Mouse (Mus musculus): ENCODE data around the gene Rbm18.
"Not testable (repeated sequence)": the region's sequence is repeated elsewhere in the genome, so short reads cannot be mapped to it uniquely, and the experiment has no call there.

Gene Rbm18

GRCm38 (mm10) chr2:36136300-36136941, at the start of gene Rbm18, which contains the start of gene Mrrf:
Rbm18 (minus strand) TSS chr2:36136773.
Mrrf (plus strand) TSS chr2:36136389.
- peak; percentile 85 for DNase-seq (ENCODE audit: low spot score)

DNA sequence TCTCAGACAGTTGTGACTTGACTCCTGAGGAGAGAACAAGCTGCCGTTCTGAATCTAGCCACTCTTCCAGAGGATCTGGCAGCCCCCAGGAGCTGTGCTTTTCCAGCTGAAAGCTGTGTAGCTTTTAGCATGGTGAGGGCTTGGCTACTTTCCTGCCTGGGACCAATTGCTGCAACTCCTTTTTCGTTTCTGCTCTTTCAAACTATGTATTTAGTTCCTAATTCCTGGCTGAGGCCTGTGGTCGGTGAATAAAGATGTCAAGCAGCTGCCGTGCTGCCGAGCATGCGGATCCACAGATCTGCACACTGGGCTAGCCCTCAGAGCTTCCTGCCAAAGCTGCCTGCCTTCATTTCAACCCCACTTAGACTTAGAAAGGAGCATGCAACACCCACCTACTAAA, 48.3 kb upstream of the Rbm18 start:
- no peak for DNase-seq (ENCODE audit: low spot score)

- DNase-seq (ENCODE audit: low spot score), result no peak
Measured at GRCm38 (mm10) chr2:36184192-36184591, 47.6 kb upstream of the Rbm18 start.

GRCm38 (mm10) chr2:36183278-36183677, 46.7 kb upstream of the Rbm18 start:
- no peak for DNase-seq (ENCODE audit: low spot score)

GRCm38 (mm10) chr2:36181587-36182368, 45.2 kb upstream of the Rbm18 start:
- not testable (repeated sequence) for DNase-seq (ENCODE audit: low spot score)

DNA sequence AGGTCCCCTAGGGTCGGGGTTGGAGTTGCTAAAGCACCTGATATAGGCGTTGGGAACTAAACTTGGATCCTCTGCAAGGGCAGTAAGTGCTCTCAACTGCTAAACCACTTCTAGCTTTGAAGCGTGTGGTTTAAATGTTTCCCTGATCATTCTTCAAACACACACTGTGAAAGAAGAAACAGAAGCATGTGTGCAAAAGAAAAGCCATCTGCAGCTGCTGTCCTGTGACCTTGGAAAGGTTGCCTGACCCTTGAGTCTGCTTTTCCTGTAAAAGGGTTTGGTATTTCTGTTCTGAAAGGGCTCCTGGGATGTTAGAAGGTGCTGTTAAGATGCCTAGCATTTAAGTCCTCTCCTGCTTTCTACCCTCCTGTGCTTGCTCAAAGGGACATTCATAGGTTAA, 42.9 kb upstream of the Rbm18 start:
- DNase-seq (ENCODE audit: low spot score), result no peak

DNA sequence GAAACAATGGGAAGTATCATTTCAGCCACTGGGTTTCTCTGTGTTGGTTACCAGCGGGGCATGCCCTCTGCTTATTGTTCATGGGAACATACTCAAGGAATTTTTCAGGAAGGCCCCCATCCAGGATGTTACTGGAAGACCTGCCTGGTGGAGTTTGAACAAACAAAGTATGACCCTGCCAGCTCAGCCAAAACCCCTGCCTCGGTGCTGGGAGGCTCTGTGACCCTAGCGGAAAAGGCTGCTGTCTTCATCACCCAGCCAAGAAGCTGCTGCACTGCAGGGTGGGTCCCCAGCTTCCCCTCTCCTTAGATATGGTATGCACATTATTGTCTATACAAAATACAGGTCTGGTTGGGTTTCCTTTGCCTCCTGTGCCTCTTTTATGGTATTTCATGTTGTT, 36.0 kb upstream of the Rbm18 start:
- no peak for DNase-seq (ENCODE audit: low spot score)

DNA sequence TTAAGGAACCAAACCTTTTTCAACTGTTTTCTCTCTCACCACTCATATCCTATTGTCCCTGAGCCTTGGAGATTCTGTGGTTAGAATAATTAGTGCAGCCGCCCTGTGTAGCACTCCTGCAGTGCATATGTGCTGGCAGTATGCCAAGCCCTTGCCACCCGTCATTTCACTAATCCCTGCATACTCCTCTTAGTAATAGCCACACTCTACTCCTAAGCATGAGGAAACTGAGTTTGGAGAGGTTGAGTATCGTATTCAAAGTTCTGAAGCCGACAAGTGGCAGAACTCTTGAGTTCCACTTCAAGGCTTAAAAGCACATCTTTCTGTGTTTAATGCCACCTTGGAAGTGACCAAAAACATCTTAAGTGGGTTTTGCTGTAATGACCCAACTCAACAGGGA, 35.6 kb upstream of the Rbm18 start:
- no peak for DNase-seq (ENCODE audit: low spot score)

DNA sequence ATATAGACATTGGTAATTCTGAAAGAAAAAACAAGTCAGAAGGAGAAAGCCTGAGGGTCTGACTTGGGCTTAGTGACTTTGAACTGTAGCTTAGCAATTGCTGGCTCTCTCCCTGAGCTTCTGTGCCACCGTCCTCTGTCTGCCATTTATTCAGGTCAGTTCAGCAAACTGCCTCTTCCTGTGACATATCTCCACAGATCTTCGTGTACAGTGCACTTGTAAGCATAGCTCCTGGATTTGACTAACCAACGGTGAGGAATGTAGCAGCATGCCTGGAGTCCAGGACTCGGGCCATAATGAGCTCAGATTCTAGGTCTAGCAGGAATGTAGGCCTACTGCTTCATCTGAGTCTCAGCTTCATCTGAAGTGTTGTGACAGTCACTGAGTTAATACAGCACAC, 32.6 kb upstream of the Rbm18 start:
- DNase-seq (ENCODE audit: low spot score), result no peak

- no peak for DNase-seq (ENCODE audit: low spot score)
Measured at GRCm38 (mm10) chr2:36167990-36168618, 31.5 kb upstream of the Rbm18 start.

DNA sequence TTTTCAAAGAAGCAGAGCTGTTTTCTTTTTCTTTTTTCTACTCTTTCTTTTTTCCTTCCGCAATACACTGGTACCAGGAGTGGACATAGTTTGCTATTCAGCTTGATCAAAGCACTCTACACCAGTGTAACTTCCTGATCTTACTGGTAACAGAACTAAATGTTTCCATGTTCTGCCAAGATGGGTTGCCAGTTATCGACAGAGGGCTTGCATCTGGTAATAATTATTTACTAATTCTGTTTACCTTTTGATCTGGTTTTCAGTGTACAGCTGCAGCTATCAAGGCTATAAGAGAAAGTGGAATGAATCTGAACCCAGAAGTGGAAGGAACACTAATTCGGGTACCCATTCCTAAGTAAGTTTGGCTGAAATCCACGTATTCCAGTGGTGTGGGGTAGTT, 22.8 kb upstream of the Rbm18 start:
- DNase-seq (ENCODE audit: low spot score), result no peak

DNA sequence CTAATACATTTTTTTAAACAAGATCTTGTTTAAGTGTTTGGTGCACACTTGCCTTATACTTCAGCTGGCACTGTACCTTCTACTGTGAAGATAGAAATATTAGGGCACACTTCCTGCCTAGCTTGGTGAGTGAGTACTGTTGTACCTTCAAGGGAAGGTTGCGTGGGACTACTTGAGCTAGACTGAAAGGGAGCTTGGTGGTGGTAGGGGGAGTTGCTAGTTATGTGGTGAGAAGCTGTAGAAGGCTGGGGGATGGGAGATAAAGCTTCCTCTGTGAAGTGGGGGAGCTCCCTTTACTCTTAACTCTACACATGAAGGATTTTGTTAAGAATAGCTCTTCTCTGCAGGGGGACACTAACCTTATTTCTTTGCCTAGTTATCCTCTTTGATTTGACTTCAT, 20.9 kb upstream of the Rbm18 start:
- no peak for DNase-seq (ENCODE audit: low spot score)

DNA sequence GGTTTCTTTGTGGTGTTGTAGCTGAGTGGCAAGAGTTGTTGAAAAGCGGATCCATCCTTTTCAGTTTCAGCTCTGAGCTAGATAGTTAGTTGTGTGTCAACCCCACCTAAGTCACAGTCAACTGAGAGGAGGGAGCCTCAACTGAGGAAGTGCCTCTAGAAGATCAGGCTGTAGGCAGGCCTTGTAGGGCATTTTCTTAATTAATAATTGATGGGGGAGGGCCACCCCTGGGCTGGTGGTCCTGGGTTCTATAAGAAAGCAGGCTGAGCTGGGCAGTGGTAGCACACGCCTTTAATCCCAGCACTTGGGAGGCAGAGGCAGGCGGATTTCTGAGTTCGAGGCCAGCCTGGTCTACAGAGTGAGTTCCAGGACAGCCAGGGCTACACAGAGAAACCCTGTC, 15.8 kb upstream of the Rbm18 start:
- DNase-seq (ENCODE audit: low spot score), result not testable (repeated sequence)

DNA sequence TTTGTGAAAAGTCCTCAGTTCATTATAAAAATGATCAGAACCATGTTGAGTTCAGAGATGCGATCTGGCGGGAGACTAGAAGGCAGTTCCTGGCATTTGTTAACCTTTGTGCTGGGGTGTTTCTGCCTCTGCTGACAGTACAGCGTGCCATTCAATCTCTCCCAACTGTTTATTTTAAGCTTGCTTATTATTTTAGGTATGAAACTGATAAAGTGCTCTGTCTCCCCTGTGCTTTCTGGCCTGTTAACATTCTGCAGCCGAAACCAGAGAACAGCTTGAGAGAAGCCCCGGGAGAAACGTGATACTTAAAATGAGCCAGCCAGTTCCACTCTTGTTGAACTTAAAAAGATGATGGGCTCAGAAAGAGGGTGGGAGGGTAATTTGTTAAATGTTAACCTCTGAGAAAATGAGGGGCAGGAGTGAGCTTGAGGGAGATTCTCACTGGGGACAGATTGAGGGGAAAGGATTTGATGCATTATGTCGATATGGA, 12.3 kb upstream of the Rbm18 start:
- DNase-seq (ENCODE audit: low spot score), result no peak

DNA sequence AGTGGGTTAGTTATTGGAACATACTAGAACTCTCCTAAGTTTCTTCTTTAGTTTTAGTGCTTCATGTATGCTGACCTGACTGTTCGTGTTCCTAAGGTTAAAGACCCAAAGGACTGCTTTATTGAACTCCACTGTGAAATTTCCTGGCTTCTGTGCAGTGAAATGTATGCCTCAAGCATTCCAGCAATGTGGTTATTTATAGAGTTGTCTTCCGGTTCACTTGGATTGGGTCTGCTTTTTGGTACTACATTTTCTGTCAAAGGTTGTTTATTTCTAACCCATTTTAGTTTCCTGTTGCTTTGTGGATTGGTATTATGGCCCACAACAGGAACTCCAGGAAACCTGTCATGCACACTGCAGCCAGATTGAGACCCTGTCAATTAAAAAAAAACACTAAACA, 2.5 kb upstream of the Rbm18 start:
- DNase-seq (ENCODE audit: low spot score), result no peak

- no peak for DNase-seq (ENCODE audit: low spot score)
Measured at GRCm38 (mm10) chr2:36135887-36136286, 686 bp downstream of the Rbm18 start.

- DNase-seq (ENCODE audit: low spot score), result no peak
Measured at GRCm38 (mm10) chr2:36129051-36129450, 7.5 kb downstream of the Rbm18 start.

DNA sequence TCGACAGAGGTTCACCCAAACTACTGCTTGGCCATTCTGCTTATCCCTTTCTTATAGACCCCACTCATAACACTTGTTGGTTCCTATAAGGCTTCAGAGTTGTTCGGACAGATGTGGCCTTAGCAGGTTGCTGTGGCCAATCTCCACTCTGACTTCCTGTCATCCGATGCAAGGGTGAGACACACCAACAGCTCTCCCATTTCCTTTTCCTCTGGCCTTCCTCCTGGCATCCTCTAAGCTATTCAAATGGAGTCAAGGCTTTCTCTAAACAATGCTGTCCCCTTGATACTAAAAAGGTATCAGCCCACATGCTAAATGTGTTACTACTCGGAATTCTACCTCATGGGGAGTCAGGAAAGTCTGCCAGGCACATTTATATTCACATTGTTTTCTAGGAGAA, 8.6 kb downstream of the Rbm18 start:
- no peak for DNase-seq (ENCODE audit: low spot score)

DNA sequence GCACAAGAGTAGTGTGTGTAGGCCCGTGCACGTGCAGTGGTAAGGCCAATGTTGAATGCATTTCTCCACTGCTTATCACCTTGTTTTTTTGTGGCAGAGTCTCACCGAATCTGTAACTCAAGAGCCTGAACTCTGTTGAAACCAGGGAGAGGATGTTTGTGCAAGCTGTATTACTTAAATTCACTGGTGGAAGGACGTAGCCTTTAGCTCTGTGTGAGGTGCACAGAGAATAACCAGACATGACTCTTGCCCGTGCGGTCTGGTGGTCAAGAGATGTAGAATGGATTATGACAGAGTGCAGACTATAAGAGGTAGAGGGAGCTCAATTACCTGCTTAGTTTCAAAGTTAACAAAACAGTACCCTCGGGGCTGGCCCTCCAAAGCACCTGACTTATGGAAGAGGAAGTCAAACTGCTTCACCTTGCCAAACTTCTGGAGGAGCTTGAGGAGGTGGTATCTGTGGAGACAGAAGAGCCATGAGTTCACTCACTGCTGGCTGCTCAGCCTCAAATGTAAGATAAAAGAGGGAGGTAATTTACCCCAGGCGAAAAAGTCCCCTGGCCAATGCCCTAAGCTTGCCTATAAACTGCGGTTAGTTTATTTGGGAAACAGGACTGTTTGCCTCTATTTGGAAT, 9.7 kb downstream of the Rbm18 start:
- no peak for DNase-seq (ENCODE audit: low spot score)

DNA sequence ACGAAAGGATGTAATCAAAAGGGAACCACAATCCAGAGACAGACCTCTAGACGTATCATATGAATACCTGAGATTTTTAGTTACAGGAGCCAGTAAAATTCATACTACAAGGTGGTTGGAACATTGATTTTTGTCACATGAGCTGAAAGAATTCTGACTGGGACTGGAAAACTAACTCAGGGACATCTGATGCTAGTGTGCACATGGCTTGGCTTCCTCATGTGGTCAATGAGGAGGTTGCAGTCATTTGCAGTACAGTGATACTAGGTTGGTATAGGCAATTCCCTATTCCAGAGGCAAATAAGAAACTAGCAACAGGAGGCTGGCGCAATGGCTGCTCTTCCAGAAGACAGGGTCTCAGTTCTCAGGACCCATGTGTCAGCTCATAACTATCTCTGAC, 23.9 kb downstream of the Rbm18 start:
- DNase-seq (ENCODE audit: low spot score), result no peak

GRCm38 (mm10) chr2:36108615-36109014, 28.0 kb downstream of the Rbm18 start:
- no peak for DNase-seq (ENCODE audit: low spot score)

DNA sequence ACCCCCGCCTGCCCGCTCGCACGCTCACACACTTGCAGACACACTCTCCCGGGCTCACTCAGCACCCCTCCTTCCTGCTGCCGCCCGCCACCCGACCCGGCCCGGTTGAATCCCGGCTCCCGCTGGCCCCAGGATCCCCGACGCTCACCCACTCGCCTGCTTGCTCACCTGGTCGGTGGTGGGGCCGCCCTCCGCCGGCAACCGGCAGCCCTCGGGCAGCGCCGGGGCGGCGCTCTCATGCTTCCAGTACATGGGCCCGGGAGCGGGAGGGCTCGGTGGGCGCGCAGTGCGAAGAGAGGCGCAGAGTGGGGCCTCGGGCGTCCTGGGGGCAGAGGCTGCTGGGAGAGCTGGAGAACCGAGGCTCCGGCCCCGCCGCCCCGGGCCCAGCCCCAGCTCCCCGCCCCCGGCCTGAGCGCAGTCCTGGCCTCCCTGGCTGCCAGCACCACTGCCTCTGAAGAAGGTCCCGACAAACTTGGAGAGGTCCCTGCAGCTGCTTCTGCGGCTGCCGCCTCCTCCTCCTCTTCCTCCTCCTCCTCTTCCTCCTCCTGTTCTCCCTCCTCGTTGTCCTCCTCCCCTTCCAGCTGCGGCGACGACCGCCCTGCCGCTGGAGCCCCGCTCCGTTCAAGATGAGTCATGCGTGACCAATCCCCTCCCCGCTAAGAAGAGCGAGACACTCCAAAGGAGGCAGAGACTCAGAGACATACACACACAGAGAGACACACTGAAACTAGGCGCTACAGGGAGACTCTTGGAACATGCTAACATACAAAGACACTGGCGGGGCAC, 31.4 kb downstream of the Rbm18 start, which contains the start of gene Lhx6:
Gene Lhx6, minus strand, starts transcription at position 453 of the 786 bp plus-strand sequence.
- DNase-seq (ENCODE audit: low spot score), result no peak
